In genomic region chr1:77870125-77870524, GRCm38 (mm10) we compare ENCODE assay signal across 16 mouse cellular contexts.
"Had no signal": no experiment of that assay in that cellular context is flagged by ENCODE, and none has a peak within 500 bp of the region (broad histone marks: within the 10 kb centered on the region; RNA-seq: fewer than 3 reads in every experiment).

No protein-coding gene starts in this region.

- H3K4me3 ChIP-seq: lung, embryonic 15.5 days; megakaryocyte, embryonic 14.5 days; midbrain, embryonic 13.5 days; midbrain, embryonic 15.5 days; neural tube, embryonic 12.5 days; stomach, embryonic 15.5 days had no signal

- H3K4me1 ChIP-seq: lung, embryonic 15.5 days; megakaryocyte, embryonic 14.5 days; midbrain, embryonic 13.5 days; midbrain, embryonic 15.5 days; neural tube, embryonic 12.5 days; stomach, embryonic 15.5 days had no signal

- DNase-seq: liver, postnatal 0 days; lung, adult 2 months; lung, postnatal 14 days; lung, postnatal 36 days; right cerebral cortex, postnatal 14 days; thymus, adult 2 months; thymus, postnatal 25 days; thymus, postnatal 4 days had no signal

- H3K27ac ChIP-seq: lung, embryonic 15.5 days; macrophage; midbrain, embryonic 13.5 days; midbrain, embryonic 15.5 days; neural tube, embryonic 12.5 days; stomach, embryonic 15.5 days; stomach, postnatal 0 days had no signal

- ATAC-seq: liver, postnatal 0 days; midbrain, embryonic 13.5 days had no signal
